Mouse (Mus musculus) right cerebral cortex, postnatal 25 days (tissue): ENCODE results near the gene Map4k5.
A peak's percentile ranks its signal among the peaks of the same experiment; 100 is the strongest.

Source experiments
- DNase-seq: peaks from one replicate; pipeline ENCODE4 v3.0.0; 2022

The Map4k5 gene

GRCm38 (mm10) chr12:69833982-69834604 is 58.9 kb downstream of the Map4k5 start:
- no peak for DNase-seq

- no peak for DNase-seq
These were observed 61.6 kb downstream of the Map4k5 start for GRCm38 (mm10) chr12:69831239-69831910.

- no peak for DNase-seq
These were observed 64.8 kb downstream of the Map4k5 start for GRCm38 (mm10) chr12:69828214-69828613.

GRCm38 (mm10) chr12:69824881-69825597 is 68.0 kb downstream of the Map4k5 start:
- DNase-seq, result no peak

- no peak for DNase-seq
These were observed 78.7 kb downstream of the Map4k5 start for GRCm38 (mm10) chr12:69814272-69814671.

- no peak for DNase-seq
These were observed 79.4 kb downstream of the Map4k5 start for GRCm38 (mm10) chr12:69813596-69813995.

- no peak for DNase-seq
These were observed 80.0 kb downstream of the Map4k5 start for GRCm38 (mm10) chr12:69812986-69813385.

- no peak for DNase-seq
These were observed 81.0 kb downstream of the Map4k5 start for GRCm38 (mm10) chr12:69811976-69812375.

GRCm38 (mm10) chr12:69809439-69809838 is 83.6 kb downstream of the Map4k5 start:
- DNase-seq, result no peak

- no peak for DNase-seq
These were observed 85.5 kb downstream of the Map4k5 start for GRCm38 (mm10) chr12:69807399-69807985.

- no peak for DNase-seq
These were observed 87.9 kb downstream of the Map4k5 start for GRCm38 (mm10) chr12:69805148-69805547.

GRCm38 (mm10) chr12:69804393-69805070 is 88.5 kb downstream of the Map4k5 start:
- no peak for DNase-seq

GRCm38 (mm10) chr12:69803196-69803595 is 89.8 kb downstream of the Map4k5 start:
- no peak for DNase-seq

GRCm38 (mm10) chr12:69800586-69800985 is 92.4 kb downstream of the Map4k5 start:
- DNase-seq, result no peak

GRCm38 (mm10) chr12:69796311-69796710 is 96.7 kb downstream of the Map4k5 start:
- no peak for DNase-seq

- peak; percentile 70 for DNase-seq
These were observed 102.2 kb downstream of the Map4k5 start, which contains the start of gene Cdkl1 for GRCm38 (mm10) chr12:69790530-69791505. Gene Cdkl1, minus strand, starts transcription at chr12:69791267.

- DNase-seq, result peak; percentile 29
These were observed 103.1 kb downstream of the Map4k5 start for GRCm38 (mm10) chr12:69789766-69790529.

GRCm38 (mm10) chr12:69788380-69788779 is 104.6 kb downstream of the Map4k5 start:
- no peak for DNase-seq

- no peak for DNase-seq
These were observed 107.5 kb downstream of the Map4k5 start for GRCm38 (mm10) chr12:69785471-69785870.

GRCm38 (mm10) chr12:69783247-69784025 is 109.6 kb downstream of the Map4k5 start:
- no peak for DNase-seq
